Mouse (Mus musculus) heart, embryonic 11.5 days (tissue): ENCODE results near the gene Ippk. TPM values are rescaled to one million over a fixed set of nuclear protein-coding genes. Genes with fewer than 3 reads are reported as not detected.

ENCODE experiments used
- ATAC-seq: fragments of 200-750 bp; cut with Nextera tagmentation; replicated peaks from 2 replicates; pipeline ENCODE4 v1.8.0; 2017; ENCODE audit warnings: moderate library complexity; ENCODE audit not compliant: insufficient number of reproducible peaks, low FRiP score, low TSS enrichment
- H3K27ac ChIP-seq: fragments of 300-500 bp; sonication (generic); 2 replicates; pipeline ENCODE4 v1.5.1; 2014; ENCODE audit warnings: mild to moderate bottlenecking, low read depth, low read length
- H3K27me3 ChIP-seq: fragments of 300-500 bp; sonication (generic); 2 replicates; pipeline ENCODE4 v1.6.1; 2014; ENCODE audit warnings: mild to moderate bottlenecking, low read length, mixed read lengths; ENCODE audit not compliant: control insufficient read depth, insufficient read depth
- H3K36me3 ChIP-seq: fragments of 300-500 bp; sonication (generic); 2 replicates; pipeline ENCODE4 v1.6.1; 2014; ENCODE audit warnings: mild to moderate bottlenecking, low read length, moderate library complexity, mixed read lengths; ENCODE audit not compliant: control insufficient read depth, insufficient read depth
- H3K4me1 ChIP-seq: fragments of 300-500 bp; sonication (generic); 2 replicates; pipeline ENCODE4 v1.6.1; 2014; ENCODE audit warnings: low read length; ENCODE audit not compliant: control insufficient read depth, insufficient read depth
- H3K4me2 ChIP-seq: fragments of 300-500 bp; sonication (generic); 2 replicates; pipeline ENCODE4 v1.6.1; 2014; ENCODE audit warnings: mild to moderate bottlenecking, moderate library complexity
- H3K4me3 ChIP-seq: fragments of 300-500 bp; sonication (generic); 2 replicates; pipeline ENCODE4 v1.5.1; 2014; ENCODE audit warnings: low read depth, low read length
- H3K9ac ChIP-seq: fragments of 300-500 bp; sonication (generic); 2 replicates; pipeline ENCODE4 v1.6.1; 2014; ENCODE audit warnings: mild to moderate bottlenecking, low read depth, low read length, moderate library complexity
- H3K9me3 ChIP-seq: fragments of 300-500 bp; sonication (generic); replicated peaks from 2 replicates; pipeline ENCODE4 v1.6.1; 2016; ENCODE audit warnings: low read length; ENCODE audit not compliant: control insufficient read depth
- WGBS: fragments of 180-500 bp; shearing (Covaris S2); extraction: QIAGEN DNeasy Blood & Tissue Kit; methylation state at CpG from one replicate; pipeline ENCODE4 v1.1.7; 2014; ENCODE audit not compliant: insufficient replicate concordance; 5-methylcytosine and 5-hydroxymethylcytosine counted together
- polyA plus RNA-seq: library from polyadenylated mRNA; unstranded; fragments of >200 nt; fragmentation: Nextera tagmentation; extraction: Ambion mirVana; gene quantifications from 2 replicates; pipeline ENCODE4 v1.2.1, GENCODE M21; 2014

Ippk gene
- polyA plus RNA-seq, 1 experiment from 2014 or later: 11.1 TPM

DNA sequence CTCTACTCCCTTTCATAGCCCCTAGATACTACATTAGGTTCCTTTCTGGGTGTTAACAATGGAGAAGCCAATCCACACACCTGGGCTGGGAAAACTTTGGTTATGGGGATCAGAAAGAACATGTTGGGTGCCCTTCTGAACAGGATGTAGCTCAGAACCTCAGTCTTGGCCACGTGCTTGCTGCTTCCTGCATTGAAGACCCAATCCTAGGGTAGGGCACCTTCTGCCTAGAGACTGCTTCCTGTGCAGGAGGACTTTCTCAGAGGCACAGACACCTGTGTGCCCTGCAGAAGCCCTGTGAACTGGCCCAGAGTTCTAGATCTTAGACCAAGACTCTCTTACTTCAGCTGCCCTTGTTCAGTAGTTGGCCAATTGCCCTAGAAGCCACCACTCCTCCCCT is 14.7 kb downstream of the Ippk start:
- Histone ChIP-seq H3K27me3 (no peaks in the 10 kb centered on the region), H3K4me3 (no peak overlapping the region), H3K27ac (peak overlapping the region; percentile 29), H3K36me3 (0 out of 2 replicates have a peak, but pooled peaks cover 3% of the 10 kb centered on the region), H3K9me3 (no peaks in the 10 kb centered on the region), H3K4me1 (peaks cover 8% of the 10 kb centered on the region), H3K4me2 (no peak overlapping the region), H3K9ac (no peak overlapping the region)
- 67% methylated on average over 1 of the region's 1 CpGs for WGBS
- ATAC-seq: no peak; the same call in 1 of the 2 replicates

DNA sequence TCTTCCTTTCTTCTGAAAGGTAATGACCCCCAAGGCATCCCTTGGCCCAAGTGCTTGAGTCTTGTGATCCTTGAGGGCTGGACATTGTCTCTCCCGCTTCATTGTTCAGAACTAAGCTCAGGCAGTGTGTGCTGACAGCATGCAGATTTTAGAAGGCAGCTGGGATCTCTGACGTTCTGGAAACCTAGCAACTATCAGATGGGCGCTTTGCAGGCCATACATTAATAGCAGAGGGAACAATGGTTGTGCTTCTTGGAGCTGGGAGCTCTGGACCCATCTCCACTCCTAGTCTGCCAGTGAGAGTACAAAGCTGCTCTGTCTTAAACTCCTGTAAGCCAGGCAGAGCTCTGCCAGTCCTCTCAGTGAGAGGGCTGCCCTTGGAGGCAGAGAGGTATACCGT is 15.1 kb downstream of the Ippk start:
- H3K9me3 ChIP-seq: no peaks in the 10 kb centered on the region
- H3K4me2 ChIP-seq: no peak overlapping the region
- ATAC-seq: no peak
- H3K27ac ChIP-seq: peak overlapping the region; percentile 54
- no peak overlapping the region for H3K4me3 ChIP-seq
- H3K9ac ChIP-seq: no peak overlapping the region
- H3K4me1 ChIP-seq: peaks cover 8% of the 10 kb centered on the region
- WGBS: 52% methylated on average over 4 of the region's 4 CpGs
- H3K36me3 ChIP-seq: 0 out of 2 replicates have a peak, but pooled peaks cover 3% of the 10 kb centered on the region
- no peaks in the 10 kb centered on the region for H3K27me3 ChIP-seq

DNA sequence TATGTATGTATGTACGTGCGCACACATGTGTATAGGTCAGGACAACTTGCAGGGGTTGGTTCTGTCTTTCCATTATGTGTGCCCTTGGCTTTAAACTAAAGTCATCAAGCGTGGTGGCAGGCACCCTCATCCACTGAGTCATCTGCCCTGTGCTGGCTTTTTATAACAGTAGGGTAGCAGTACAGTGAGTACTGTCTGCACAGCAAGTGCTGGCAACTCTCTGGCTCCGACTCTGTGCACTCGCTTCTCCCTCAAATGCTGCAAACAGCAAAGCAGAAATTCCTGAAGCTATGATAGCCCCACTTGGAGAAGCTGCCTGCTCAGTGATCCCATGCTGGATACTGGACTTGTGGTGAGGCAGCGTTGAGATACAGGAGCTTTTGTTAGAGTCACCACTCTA is 23.4 kb downstream of the Ippk start:
- Histone ChIP-seq H3K4me1 (no peaks in the 10 kb centered on the region), H3K9ac (no peak overlapping the region), H3K9me3 (no peaks in the 10 kb centered on the region), H3K36me3 (peaks cover 6% of the 10 kb centered on the region; the same call in 1 of the 2 replicates), H3K4me3 (no peak overlapping the region), H3K27ac (no peak overlapping the region), H3K27me3 (no peaks in the 10 kb centered on the region), H3K4me2 (no peak overlapping the region)
- ATAC-seq: no peak
- 85% methylated on average over 6 of the region's 6 CpGs for WGBS

DNA sequence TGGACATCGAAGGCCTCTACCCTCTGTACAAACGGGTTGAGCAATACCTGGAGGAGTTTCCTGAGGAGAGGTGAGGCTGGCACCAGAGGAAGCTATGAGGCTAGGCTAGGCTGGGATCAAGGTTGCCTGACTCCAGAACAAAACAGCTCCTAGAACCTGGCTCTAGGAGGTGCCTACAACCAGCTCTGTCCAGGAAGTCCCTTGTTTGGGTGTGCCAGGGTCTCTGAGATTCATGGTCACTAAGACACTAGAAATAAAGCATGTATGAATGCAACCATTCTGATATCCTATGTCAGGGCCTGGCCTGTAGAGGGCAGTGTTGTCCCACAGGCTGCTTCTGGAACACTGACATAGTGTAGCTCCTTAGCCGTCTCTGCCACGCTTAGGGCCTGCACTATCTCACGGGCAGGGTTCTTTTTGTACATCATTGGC is 28.3 kb downstream of the Ippk start:
- H3K27me3 ChIP-seq: no peaks in the 10 kb centered on the region
- 43% methylated on average over 5 of the region's 5 CpGs for WGBS
- no peak overlapping the region for H3K9ac ChIP-seq
- no peak for ATAC-seq
- H3K36me3 ChIP-seq: peaks cover 2% of the 10 kb centered on the region; the same call in 1 of the 2 replicates
- no peak overlapping the region for H3K27ac ChIP-seq
- no peaks in the 10 kb centered on the region for H3K4me1 ChIP-seq
- no peak overlapping the region for H3K4me2 ChIP-seq
- H3K4me3 ChIP-seq: no peak overlapping the region
- no peaks in the 10 kb centered on the region for H3K9me3 ChIP-seq

DNA sequence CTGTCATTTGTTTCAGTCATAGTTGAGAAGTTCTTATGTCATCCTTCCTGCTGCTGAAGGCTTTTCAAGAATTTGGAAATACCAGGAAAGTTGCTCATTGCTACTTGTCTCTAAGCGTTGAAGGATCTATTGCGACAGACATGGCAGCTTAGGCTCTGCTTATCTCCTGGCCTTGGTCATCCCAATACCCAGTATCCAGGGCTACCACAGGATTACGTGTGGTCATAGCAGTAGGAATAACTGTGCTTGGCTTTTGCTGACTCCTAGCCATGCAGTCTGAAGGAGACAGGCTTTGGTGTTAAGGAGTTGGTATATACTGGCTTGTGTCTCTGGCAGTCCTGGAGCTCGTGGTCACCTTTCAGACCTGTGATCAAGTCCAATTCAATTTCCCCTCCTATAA is 39.2 kb downstream of the Ippk start:
- ATAC-seq: no peak
- H3K27ac ChIP-seq: no peak overlapping the region
- no peak overlapping the region for H3K4me2 ChIP-seq
- no peak overlapping the region for H3K4me3 ChIP-seq
- H3K9ac ChIP-seq: no peak overlapping the region
- H3K27me3 ChIP-seq: no peaks in the 10 kb centered on the region
- peaks cover 5% of the 10 kb centered on the region; the same call in 1 of the 2 replicates for H3K36me3 ChIP-seq
- H3K4me1 ChIP-seq: no peaks in the 10 kb centered on the region
- no peaks in the 10 kb centered on the region for H3K9me3 ChIP-seq
- 87% methylated on average over 4 of the region's 4 CpGs for WGBS

DNA sequence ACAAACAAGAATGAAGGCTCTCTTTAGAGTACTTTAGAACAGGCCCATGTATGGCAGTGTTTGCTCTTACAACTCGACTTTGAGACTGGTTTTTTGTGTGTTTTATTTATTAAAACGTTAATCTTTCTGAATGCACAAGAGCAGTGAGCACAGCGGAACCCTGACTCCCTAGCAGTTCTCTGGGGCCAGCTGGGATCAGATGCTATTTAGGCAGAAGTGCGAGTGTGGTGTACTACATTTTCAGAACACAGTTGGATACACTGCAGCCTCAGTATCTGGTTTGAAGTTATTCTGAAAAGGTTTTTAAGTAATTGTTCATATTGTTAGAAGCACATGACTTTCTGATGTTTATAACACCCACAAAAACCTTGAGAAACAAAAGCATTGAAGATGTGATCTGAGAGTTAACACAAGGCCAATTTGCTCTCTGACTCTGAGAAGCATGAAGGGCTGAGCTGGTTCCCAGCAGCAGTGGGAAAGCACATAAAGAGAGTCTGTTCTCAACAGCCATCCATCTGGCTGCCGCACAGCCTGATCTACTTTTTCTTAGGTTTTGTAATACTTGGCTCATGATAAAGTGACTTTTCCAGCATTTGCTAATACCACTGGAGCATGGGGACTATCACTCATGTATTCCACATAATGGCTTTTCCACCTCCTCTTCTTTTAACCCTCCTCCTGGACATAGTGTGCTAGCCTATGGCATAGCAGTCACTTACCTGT is 39.8 kb downstream of the Ippk start:
- peaks cover 7% of the 10 kb centered on the region; the same call in 1 of the 2 replicates for H3K36me3 ChIP-seq
- no peaks in the 10 kb centered on the region for H3K4me1 ChIP-seq
- no peaks in the 10 kb centered on the region for H3K27me3 ChIP-seq
- no peak overlapping the region for H3K27ac ChIP-seq
- WGBS: 78% methylated on average over 5 of the region's 5 CpGs
- no peaks in the 10 kb centered on the region for H3K9me3 ChIP-seq
- no peak overlapping the region for H3K4me3 ChIP-seq
- no peak overlapping the region for H3K4me2 ChIP-seq
- ATAC-seq: no peak
- no peak overlapping the region for H3K9ac ChIP-seq

DNA sequence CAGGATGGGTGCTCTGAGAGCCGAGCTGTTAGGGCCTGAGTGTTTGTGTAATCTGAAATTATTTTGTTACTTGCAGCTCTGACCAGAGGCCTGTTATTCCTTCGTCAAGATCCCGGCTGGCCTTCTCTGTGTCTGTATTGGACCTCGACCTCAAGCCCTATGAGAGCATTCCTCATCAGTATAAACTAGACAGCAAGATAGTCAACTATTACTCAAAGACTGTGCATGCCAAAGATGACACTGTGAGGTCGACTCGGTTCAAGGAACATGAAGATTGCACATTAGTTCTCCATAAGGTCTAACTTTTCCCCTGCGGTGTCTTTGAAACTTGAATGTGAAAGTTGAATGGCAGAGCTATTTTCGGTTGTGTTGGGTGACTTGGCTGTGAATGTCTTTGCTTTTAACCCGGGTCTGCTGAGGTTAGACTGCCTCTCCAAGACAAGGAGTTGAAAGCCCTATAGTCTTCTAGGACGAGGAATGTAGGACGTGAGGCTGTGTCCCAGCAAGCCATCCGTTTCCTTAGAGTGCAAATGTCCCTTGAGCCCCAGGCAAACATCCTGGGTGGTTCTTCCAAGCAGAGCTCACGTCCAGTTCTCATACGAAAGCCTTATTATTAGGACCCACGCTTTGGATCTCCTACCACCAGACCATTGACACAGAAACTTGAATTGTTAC is 40.5 kb downstream of the Ippk start:
- ATAC-seq: no peak
- peaks cover 7% of the 10 kb centered on the region; the same call in 1 of the 2 replicates for H3K36me3 ChIP-seq
- WGBS: 88% methylated on average over 15 of the region's 15 CpGs

GRCm38 (mm10) chr13:49462921-49463320 is 41.9 kb downstream of the Ippk start:
- H3K36me3 ChIP-seq: peaks cover 7% of the 10 kb centered on the region; the same call in 1 of the 2 replicates
- H3K4me1 ChIP-seq: no peaks in the 10 kb centered on the region
- ATAC-seq: no peak
- no peak overlapping the region for H3K4me3 ChIP-seq
- no peaks in the 10 kb centered on the region for H3K9me3 ChIP-seq
- no peak overlapping the region for H3K27ac ChIP-seq
- no peaks in the 10 kb centered on the region for H3K27me3 ChIP-seq
- H3K4me2 ChIP-seq: no peak overlapping the region
- 86% methylated on average over 2 of the region's 2 CpGs for WGBS
- H3K9ac ChIP-seq: no peak overlapping the region

More for the DNA sequence above, 40.5 kb downstream of the Ippk start:
- Histone ChIP-seq H3K27me3 (no peaks in the 10 kb centered on the region), H3K9me3 (no peaks in the 10 kb centered on the region), H3K4me1 (no peaks in the 10 kb centered on the region), H3K4me3 (no peak overlapping the region), H3K4me2 (no peak overlapping the region), H3K27ac (no peak overlapping the region), H3K9ac (no peak overlapping the region)
